Mouse (Mus musculus): ENCODE measurements around the gene Gm9970.

GRCm38 (mm10) chr5:31203866-31204265 lies 37.2 kb downstream of the Gm9970 start:
- no peak for TF ChIP-seq CTCF (IDR thresholded peaks at IDR 0.05; ENCODE audit: extremely low read depth, insufficient read depth, low read length)
- TF ChIP-seq POLR2A (IDR thresholded peaks at IDR 0.05; ENCODE audit: extremely low read depth, insufficient read depth, low read length): no peak
